8 mouse cellular contexts compared by ENCODE assay signal in the genomic region with DNA sequence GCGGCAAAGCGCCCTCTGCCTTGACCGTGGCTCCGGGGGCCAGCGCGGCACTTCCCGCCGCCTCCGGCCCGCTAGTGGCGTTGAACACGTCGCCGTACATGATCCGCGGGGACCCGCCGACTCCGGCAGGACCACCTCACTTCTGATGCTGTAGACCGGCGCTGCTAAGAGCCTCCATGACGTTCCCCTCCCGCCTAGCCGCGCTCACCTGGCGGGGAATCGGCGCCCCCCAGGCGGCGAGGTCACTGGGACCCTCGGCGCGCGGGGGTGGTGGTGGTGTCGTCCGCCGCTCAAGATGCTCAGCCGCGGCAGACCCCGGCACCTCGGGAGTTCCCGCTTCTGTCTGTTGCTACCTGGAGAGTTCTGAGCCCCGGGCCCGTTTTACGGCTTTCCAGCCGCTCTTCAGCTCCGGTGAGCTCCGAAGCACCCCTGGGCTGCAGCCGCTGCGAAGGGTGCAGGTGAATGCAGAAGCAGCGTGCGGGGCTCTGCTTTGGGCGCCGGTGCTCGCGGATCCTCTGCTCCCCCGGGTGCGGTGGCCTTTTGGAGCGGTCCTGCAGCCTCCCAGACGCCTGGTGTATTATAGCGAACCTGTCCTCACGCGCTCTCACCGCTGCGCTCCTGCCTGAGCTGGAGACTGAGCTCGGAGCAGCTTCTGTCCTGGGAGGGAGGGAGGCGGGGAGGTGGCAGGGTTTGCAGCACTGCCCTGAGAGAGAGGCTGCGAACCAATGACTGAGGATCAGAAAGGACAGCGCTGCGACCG. TPM values are rescaled to one million over a fixed set of nuclear protein-coding genes. Genes with fewer than 3 reads are reported as not detected.
DNase-seq lines count a peak whose midpoint lies in the region; ATAC-seq and TF ChIP-seq lines count a peak whose summit lies in the region.

TSS of gene Gm45623 (minus strand) at position 636 of the 760 bp plus-strand sequence.

- WGBS in heart, adult 2 months, result 5% methylated on average over 68 of the region's 71 CpGs
- WGBS in limb, embryonic 12.5 days, result under 1% methylated on average over 71 of the region's 71 CpGs
- WGBS in stomach, embryonic 15.5 days, result 1% methylated on average over 70 of the region's 71 CpGs

- peak within 1 kb of the TSS; percentile 32; the same call in 1 of the 2 replicates for H3K4me3 ChIP-seq in heart, adult 2 months
- H3K4me3 ChIP-seq in limb, embryonic 12.5 days (replicated peaks), result peak within 1 kb of the TSS; percentile 48
- H3K4me3 ChIP-seq in stomach, embryonic 15.5 days (replicated peaks), result peak within 1 kb of the TSS; percentile 46

- H3K4me1 ChIP-seq in heart, adult 2 months (ENCODE audit: control insufficient read depth, insufficient read depth, low read length), result no peaks in the 10 kb centered on the region
- H3K4me1 ChIP-seq in limb, embryonic 12.5 days (replicated peaks), result peaks cover 39% of the 10 kb centered on the region
- H3K4me1 ChIP-seq in stomach, embryonic 15.5 days, result peaks cover 22% of the 10 kb centered on the region

- no peaks in the 10 kb centered on the region for H3K9me3 ChIP-seq in limb, embryonic 12.5 days
- no peaks in the 10 kb centered on the region for H3K9me3 ChIP-seq in stomach, embryonic 15.5 days

- DNase-seq in heart, adult 2 months, result no peak
- DNase-seq in heart, postnatal 25 days (ENCODE audit: low spot score), result no peak
- peak; percentile 61 for DNase-seq in thymus, postnatal 14 days
- no peak for DNase-seq in thymus, adult 18-20 months
- DNase-seq in B cell, adult 2 months, result no peak

- no peak for ATAC-seq in limb, embryonic 12.5 days (ENCODE audit: insufficient number of reproducible peaks, insufficient read depth, low FRiP score, low TSS enrichment, low read depth)
- no peak for ATAC-seq in stomach, embryonic 15.5 days (ENCODE audit: insufficient read depth, low FRiP score, low read depth)
- ATAC-seq in CD4-positive, CD25-positive, alpha-beta regulatory T cell, adult 4 months, result no peak

- no peak within 1 kb of the TSS for H3K9ac ChIP-seq in heart, adult 2 months (ENCODE audit: low read depth, low read length)
- peak within 1 kb of the TSS; percentile 56 for H3K9ac ChIP-seq in limb, embryonic 12.5 days (replicated peaks)
- peak within 1 kb of the TSS; percentile 16; the same call in 1 of the 2 replicates for H3K9ac ChIP-seq in stomach, embryonic 15.5 days

- intact Hi-C loops in heart, adult 2 months (cut with DNase I), result no loop called here
- intact Hi-C loops in heart, postnatal 25 days (cut with DNase I), result no loop called here

- peaks cover 13% of the 10 kb centered on the region for H3K27me3 ChIP-seq in heart, adult 2 months (ENCODE audit: control insufficient read depth, insufficient read depth, low read length)
- H3K27me3 ChIP-seq in limb, embryonic 12.5 days, result peaks cover 75% of the 10 kb centered on the region
- peaks cover 26% of the 10 kb centered on the region for H3K27me3 ChIP-seq in stomach, embryonic 15.5 days (replicated peaks)

- peak within 1 kb of the TSS; percentile 98 for H3K4me2 ChIP-seq in limb, embryonic 12.5 days
- H3K4me2 ChIP-seq in stomach, embryonic 15.5 days, result peak within 1 kb of the TSS; percentile 96

- H3K79me2 ChIP-seq in heart, adult 2 months (replicated peaks; ENCODE audit: control insufficient read depth, insufficient read depth, low read length), result no peaks in the 10 kb centered on the region

- no peaks in the 10 kb centered on the region for H3K36me3 ChIP-seq in heart, adult 2 months (ENCODE audit: control insufficient read depth, insufficient read depth, low read length)
- H3K36me3 ChIP-seq in limb, embryonic 12.5 days, result no peaks in the 10 kb centered on the region
- no peaks in the 10 kb centered on the region for H3K36me3 ChIP-seq in stomach, embryonic 15.5 days

- no peak for TF ChIP-seq EP300 in heart, adult 2 months (IDR thresholded peaks at IDR 0.05; ENCODE audit: insufficient read depth, low read depth, low read length)

- no peak for TF ChIP-seq POLR2A in heart, adult 2 months (IDR thresholded peaks at IDR 0.05; ENCODE audit: insufficient read depth, low read depth, low read length)

- TF ChIP-seq CTCF in heart, adult 2 months (IDR thresholded peaks at IDR 0.05), result no peak

- no peak within 1 kb of the TSS for H3K27ac ChIP-seq in heart, adult 2 months
- H3K27ac ChIP-seq in limb, embryonic 12.5 days, result no peak within 1 kb of the TSS
- H3K27ac ChIP-seq in stomach, embryonic 15.5 days, result no peak within 1 kb of the TSS

RNA-seq across cellular contexts. Expression of gene Gm45623, which starts in this region (rescaled TPM):
- not detected for total RNA-seq in heart, adult 2 months (2021)
- polyA plus RNA-seq in heart, adult 2 months (2012; rRNA removed), result not detected in 2 replicates
- not detected for total RNA-seq in heart, postnatal 25 days (2021)
- polyA plus RNA-seq in limb, embryonic 12.5 days (2016; fragmentation: Nextera tagmentation; extraction: Ambion mirVana), result not detected in 2 replicates
- 4.0 TPM in 2 replicates for polyA plus RNA-seq in stomach, embryonic 15.5 days (2015; fragmentation: Nextera tagmentation; extraction: Ambion mirVana)
- not detected for polyA plus RNA-seq in CD4-positive, CD25-positive, alpha-beta regulatory T cell, adult 4 months (2017; shearing (Covaris generic))
